Mouse (Mus musculus) MEL (cell line): ENCODE results near the gene Raly.

Experiments
- EP300 ChIP-seq, 2 experiments: IDR thresholded peaks; 2 replicates each; pipeline ENCODE4 v1.6.1; 2011; ENCODE audit warnings: improper control_type of control experiment in 2 of 2, low read length in 2 of 2, low read depth in 1 of 2, mild to moderate bottlenecking in 1 of 2
- MAFK ChIP-seq: IDR thresholded peaks from 2 replicates; pipeline ENCODE4 v1.6.1; 2011; ENCODE audit warnings: low read depth, mild to moderate bottlenecking, low read length, improper control_type of control experiment, borderline replicate concordance
- MAX ChIP-seq: IDR thresholded peaks from 2 replicates; pipeline ENCODE4 v1.6.1; 2011; ENCODE audit warnings: low read length, improper control_type of control experiment
- RCOR1 ChIP-seq: IDR thresholded peaks from 2 replicates; pipeline ENCODE4 v1.6.1; 2012; ENCODE audit warnings: low read depth, mild to moderate bottlenecking, inconsistent platforms, low read length, improper control_type of control experiment
- TBP ChIP-seq: IDR thresholded peaks from 2 replicates; pipeline ENCODE4 v1.8.0; 2011; ENCODE audit warnings: low read depth, low read length, improper control_type of control experiment
- UBTF ChIP-seq: IDR thresholded peaks from 2 replicates; pipeline ENCODE4 v1.6.1; 2012; ENCODE audit warnings: low read depth, mild to moderate bottlenecking, inconsistent platforms, low read length, improper control_type of control experiment, moderate library complexity, borderline replicate concordance; ENCODE audit not compliant: insufficient read depth
- USF1 ChIP-seq: IDR thresholded peaks from 2 replicates; pipeline ENCODE4 v1.6.1; 2014; ENCODE audit warnings: low read depth, mild to moderate bottlenecking, inconsistent platforms, low read length, improper control_type of control experiment, moderate library complexity

DNA sequence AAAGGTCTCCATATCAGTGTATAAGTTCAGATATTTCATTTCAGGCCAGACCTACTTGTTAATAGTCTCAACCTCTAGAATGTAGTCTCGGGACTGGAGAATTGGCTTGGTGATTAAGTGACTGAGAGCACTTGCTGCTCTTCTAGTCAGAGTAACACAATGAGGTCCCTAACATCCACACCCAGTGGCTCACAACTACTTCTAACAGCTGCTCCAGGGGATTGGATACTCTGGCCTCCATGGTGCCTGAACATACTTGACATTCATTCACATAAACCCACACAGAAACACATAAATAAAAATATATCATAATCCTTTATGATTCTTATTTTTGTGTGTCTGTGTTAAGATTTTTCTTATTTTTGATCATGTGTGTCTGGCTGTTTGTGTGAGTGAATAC lies 27.7 kb downstream of the Raly start:
- TF ChIP-seq RCOR1 (no peak), MAX (no peak), EP300 (IDR thresholded peaks at IDR 0.05; ENCODE audit: low read depth in 1 of 2, low read length in 2 of 2) (no peak), TBP (no peak), UBTF (no peak), MAFK (no peak), USF1 (no peak)
